Mouse (Mus musculus): ENCODE results near the gene Grhl3. TPM values are rescaled to one million over a fixed set of nuclear protein-coding genes. Genes with fewer than 3 reads are reported as not detected.

Gene Grhl3
- polyA plus RNA-seq, 1 experiment from 2014 or later = 6.7 TPM

DNA sequence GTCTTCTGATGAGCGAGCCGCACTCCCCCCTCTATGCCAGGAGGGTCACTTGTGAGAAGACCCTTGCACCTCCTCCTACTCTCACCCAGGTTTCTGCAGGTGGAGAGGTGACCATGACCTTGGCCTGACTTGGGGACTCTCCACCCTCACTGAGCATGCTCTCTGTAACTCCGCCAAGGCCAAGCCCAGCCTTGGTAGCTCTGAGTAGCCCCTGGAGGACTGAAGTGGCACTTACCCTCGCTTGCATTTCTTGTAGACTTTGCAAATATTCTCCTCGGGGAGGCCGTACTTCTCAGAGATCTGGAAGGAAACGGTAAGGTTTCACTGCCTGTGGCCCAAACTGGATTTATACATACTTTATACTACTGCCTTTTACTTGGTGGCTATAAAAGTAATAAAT, 27.4 kb downstream of the Grhl3 start:
- Histone ChIP-seq H3K4me1 (peaks cover 29% of the 10 kb centered on the region), H3K4me2 (replicated peaks) (no peak overlapping the region), H3K9me3 (no peaks in the 10 kb centered on the region), H3K27ac (replicated peaks) (no peak overlapping the region), H3K4me3 (no peak overlapping the region), H3K36me3 (no peaks in the 10 kb centered on the region), H3K9ac (replicated peaks) (no peak overlapping the region), H3K27me3 (peaks cover 44% of the 10 kb centered on the region)
- 88% methylated on average over 7 of the region's 7 CpGs for WGBS
- no peak for ATAC-seq (ENCODE audit: low FRiP score, low read depth)

DNA sequence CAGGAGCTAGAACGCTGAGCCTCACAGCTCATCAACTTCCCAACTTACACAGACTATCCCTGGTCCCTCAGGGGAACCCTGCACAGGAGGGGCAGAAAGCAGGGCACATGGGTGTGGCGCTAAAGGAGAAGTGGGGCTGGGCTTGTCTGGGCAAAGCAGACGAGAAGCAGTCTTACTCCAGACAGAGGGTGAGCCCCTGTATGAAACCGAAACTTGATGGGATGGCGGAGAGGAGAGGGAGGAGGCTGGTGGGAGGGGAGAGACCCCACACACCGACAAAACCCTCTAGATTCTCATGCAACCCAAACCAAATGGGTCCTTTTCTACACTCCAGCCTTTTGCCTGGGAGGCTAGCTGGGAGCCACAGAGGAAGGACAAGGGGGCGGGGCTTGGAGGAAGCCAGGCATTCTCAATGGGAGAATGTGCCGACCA, 28.3 kb downstream of the Grhl3 start:
- no peak overlapping the region for H3K4me3 ChIP-seq
- no peaks in the 10 kb centered on the region for H3K36me3 ChIP-seq
- 29% methylated on average over 8 of the region's 8 CpGs for WGBS
- H3K4me2 ChIP-seq (replicated peaks) = no peak overlapping the region; the same call in 1 of the 2 replicates
- peaks cover 39% of the 10 kb centered on the region for H3K27me3 ChIP-seq
- H3K27ac ChIP-seq (replicated peaks) = no peak overlapping the region
- no peak overlapping the region for H3K9ac ChIP-seq (replicated peaks)
- H3K9me3 ChIP-seq = no peaks in the 10 kb centered on the region
- H3K4me1 ChIP-seq = peaks cover 29% of the 10 kb centered on the region
- no peak for ATAC-seq (ENCODE audit: low FRiP score, low read depth)

DNA sequence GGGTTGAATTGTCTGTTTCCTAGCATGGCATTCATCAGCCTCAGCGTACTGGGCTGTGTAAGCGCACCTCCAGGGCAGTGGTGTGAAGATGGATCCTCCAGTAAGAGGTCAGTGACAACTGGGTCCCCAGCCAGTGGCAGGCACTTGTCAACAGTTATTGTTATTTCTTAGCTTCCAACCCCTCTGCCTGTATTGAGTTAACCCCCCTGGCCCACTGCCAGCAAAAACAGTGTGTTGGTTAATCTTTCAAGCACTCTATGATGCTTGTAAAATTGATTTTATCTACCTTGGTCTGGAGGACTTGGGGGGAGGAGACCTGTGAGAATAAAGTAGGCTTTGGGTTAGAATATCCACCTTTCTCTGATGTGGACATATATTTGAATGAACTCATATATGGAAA, 29.1 kb downstream of the Grhl3 start:
- no peak overlapping the region for H3K27ac ChIP-seq (replicated peaks)
- H3K4me2 ChIP-seq (replicated peaks) = no peak overlapping the region
- no peak for ATAC-seq (ENCODE audit: low FRiP score, low read depth)
- no peaks in the 10 kb centered on the region for H3K9me3 ChIP-seq
- H3K27me3 ChIP-seq = peaks cover 31% of the 10 kb centered on the region
- peaks cover 28% of the 10 kb centered on the region for H3K4me1 ChIP-seq
- WGBS = 87% methylated on average over 2 of the region's 2 CpGs
- H3K9ac ChIP-seq (replicated peaks) = no peak overlapping the region
- H3K4me3 ChIP-seq = no peak overlapping the region
- no peaks in the 10 kb centered on the region for H3K36me3 ChIP-seq

DNA sequence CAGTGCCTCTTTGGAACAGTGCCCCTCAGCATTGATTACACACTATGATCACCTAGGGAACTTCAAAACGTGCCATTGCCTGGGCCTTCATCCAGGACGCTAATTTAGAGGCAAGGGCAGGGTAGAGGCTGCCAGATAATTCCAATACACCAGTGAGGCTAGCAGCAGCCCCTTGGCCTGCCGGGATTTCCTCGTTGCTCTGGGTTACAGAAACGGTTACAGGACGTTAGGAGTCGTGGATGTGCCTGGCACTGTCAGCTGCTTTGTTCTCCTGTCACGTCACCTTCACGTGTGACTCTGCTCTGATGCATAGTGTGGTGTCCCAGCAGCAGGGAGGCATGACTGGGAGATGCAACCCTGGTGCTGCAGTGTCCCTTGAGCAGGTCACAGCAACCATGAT, 33.4 kb downstream of the Grhl3 start:
- Histone ChIP-seq H3K36me3 (no peaks in the 10 kb centered on the region), H3K27ac (replicated peaks) (no peak overlapping the region), H3K4me3 (no peak overlapping the region), H3K27me3 (peaks cover 19% of the 10 kb centered on the region), H3K4me1 (peaks cover 3% of the 10 kb centered on the region), H3K9ac (replicated peaks) (no peak overlapping the region), H3K9me3 (no peaks in the 10 kb centered on the region), H3K4me2 (replicated peaks) (no peak overlapping the region)
- whole genome bisulfite sequencing = 64% methylated on average over 9 of the region's 9 CpGs
- ATAC-seq (ENCODE audit: low FRiP score, low read depth) = no peak

DNA sequence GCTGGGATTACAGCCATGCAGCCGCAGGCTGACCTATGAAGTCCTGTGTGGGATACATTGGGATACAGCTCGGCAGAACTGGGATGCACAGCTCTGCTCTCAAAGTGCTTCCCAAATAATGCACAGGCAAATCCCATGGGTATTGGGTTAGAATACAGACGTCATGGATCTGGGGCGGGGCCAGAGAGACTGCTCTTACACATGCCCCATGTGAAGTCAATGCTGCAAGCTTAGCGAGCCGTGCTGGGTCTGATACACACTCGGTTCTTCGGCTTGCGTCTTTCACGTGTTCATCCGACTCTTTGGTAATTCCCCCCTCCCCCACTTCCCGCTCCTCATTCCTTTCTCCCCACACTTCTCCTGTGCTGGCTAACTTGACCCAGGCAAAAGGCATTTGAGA, 34.4 kb downstream of the Grhl3 start:
- no peak for ATAC-seq (ENCODE audit: low FRiP score, low read depth)
- no peak overlapping the region for H3K4me3 ChIP-seq
- H3K27me3 ChIP-seq = peaks cover 16% of the 10 kb centered on the region
- 79% methylated on average over 12 of the region's 12 CpGs for WGBS
- H3K9me3 ChIP-seq = no peaks in the 10 kb centered on the region
- no peak overlapping the region for H3K27ac ChIP-seq (replicated peaks)
- H3K4me2 ChIP-seq (replicated peaks) = no peak overlapping the region
- H3K9ac ChIP-seq (replicated peaks) = no peak overlapping the region
- H3K36me3 ChIP-seq = no peaks in the 10 kb centered on the region
- no peaks in the 10 kb centered on the region for H3K4me1 ChIP-seq

DNA sequence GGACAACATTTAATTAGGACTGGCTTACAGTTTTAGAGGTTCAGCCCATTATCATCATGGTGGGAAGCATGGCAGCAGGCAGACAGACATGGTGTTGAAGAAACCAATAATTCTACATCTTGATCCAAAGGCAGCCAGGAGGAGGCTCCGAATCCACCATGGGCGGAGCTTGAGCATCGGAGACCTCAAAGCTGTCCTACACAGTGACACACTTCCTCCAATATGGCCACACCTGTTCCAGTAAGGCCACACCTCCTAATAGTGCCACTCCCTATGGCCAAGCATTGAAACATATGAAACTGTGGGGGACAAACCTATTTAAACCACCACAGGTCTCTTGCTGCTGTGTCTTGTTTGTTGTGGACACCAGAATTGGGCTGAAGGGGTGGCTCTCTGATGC, 38.4 kb downstream of the Grhl3 start:
- Histone ChIP-seq H3K27ac (replicated peaks) (no peak overlapping the region), H3K27me3 (no peaks in the 10 kb centered on the region), H3K9ac (replicated peaks) (no peak overlapping the region), H3K4me1 (no peaks in the 10 kb centered on the region), H3K4me3 (no peak overlapping the region), H3K36me3 (no peaks in the 10 kb centered on the region), H3K4me2 (replicated peaks) (no peak overlapping the region), H3K9me3 (peaks cover 10% of the 10 kb centered on the region)
- 94% methylated on average over 3 of the region's 3 CpGs for WGBS
- no peak for ATAC-seq (ENCODE audit: low FRiP score, low read depth)

DNA sequence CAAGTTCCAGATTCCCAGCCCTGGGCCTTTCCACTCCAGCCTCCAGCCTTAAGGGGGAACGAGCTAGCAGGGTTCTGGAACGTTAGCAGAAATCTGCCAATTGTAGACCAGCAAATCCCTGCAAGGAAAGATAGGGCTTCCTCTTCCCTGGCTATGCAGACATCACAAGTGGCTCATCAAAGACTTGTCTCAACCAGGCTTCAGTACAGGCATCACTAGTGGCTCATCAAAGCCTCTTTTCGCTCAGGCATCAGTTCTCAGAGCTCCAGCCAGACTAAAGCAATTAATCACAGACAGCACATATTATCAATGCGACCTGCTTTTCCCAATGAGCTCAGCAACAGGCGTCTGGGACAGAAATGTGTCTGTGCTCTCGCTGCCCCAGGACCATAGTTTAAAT, 40.4 kb downstream of the Grhl3 start:
- no peak overlapping the region for H3K4me2 ChIP-seq (replicated peaks)
- 75% methylated on average over 6 of the region's 6 CpGs for whole genome bisulfite sequencing
- no peak overlapping the region for H3K27ac ChIP-seq (replicated peaks)
- no peak for ATAC-seq (ENCODE audit: low FRiP score, low read depth)
- H3K27me3 ChIP-seq = peaks cover 16% of the 10 kb centered on the region
- no peak overlapping the region for H3K4me3 ChIP-seq
- peaks cover 10% of the 10 kb centered on the region for H3K9me3 ChIP-seq
- H3K4me1 ChIP-seq = 0 out of 2 replicates have a peak, but pooled peaks cover under 1% of the 10 kb centered on the region
- H3K9ac ChIP-seq (replicated peaks) = no peak overlapping the region
- no peaks in the 10 kb centered on the region for H3K36me3 ChIP-seq

DNA sequence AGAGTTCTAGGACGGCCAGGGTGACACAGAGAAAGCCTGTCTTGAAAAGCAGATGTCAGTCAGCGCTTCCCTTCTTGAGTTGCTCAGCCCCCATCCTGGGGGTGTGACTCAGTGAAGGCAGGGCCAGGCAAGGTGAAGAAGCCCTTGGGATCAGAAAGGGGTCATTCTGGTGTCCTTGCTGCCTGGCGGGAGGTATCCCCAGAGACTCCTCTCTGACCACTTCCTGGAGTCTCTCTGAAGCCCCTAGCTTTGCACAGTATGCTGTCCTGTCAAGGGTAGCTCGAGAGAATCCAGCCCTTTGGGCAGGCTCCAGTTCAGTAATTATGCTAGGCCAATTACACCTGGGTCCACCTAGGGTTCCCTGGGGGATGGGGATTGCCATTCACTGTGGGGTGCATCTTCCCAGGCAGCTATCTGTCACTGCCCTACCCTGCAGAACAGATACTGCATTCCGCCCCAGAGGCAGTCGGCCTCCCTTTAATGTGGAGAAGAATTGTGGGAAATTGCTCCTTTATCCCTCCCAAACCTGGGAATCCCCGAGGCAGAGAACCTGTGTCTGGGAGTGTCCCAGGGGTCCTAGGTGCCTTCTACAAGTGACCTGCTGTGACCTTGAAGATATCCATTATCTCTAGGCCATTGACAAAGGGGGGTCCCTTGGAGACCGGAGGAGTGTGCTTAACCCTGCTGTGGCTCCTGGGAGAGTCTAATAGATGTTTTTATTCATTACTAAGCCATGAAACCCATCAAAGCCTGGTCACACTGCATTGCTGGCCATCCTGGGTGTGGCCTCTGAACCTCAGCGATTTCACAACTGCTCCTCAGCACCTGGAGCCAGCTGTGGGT, 41.4 kb downstream of the Grhl3 start:
- ATAC-seq (ENCODE audit: low FRiP score, low read depth) = no peak
- WGBS = 55% methylated on average over 9 of the region's 9 CpGs
- H3K4me2 ChIP-seq (replicated peaks) = no peak overlapping the region
- H3K27ac ChIP-seq (replicated peaks) = no peak overlapping the region
- peaks cover 10% of the 10 kb centered on the region for H3K9me3 ChIP-seq
- peaks cover 7% of the 10 kb centered on the region for H3K4me1 ChIP-seq
- no peak overlapping the region for H3K4me3 ChIP-seq
- no peaks in the 10 kb centered on the region for H3K36me3 ChIP-seq
- no peak overlapping the region for H3K9ac ChIP-seq (replicated peaks)
- H3K27me3 ChIP-seq = peaks cover 20% of the 10 kb centered on the region

DNA sequence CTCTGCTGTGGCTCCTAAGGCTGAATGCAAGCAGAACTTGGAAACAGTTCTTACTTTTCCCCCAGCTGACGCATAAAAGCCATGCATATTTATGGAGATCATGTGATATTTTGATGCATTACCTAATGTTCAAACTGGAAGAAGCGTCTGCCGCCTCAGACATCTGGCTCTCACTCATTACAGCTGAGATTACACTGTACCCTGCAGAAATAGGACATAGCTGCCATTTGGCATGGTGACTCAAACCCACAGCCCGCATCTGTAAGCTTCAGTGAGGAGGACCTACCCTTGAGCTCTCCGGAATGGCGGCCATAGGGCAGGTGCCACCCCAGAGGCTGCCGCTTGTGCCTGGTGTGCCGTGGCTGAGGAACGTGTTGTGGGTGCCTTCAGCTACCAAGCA, 42.2 kb downstream of the Grhl3 start:
- 91% methylated on average over 9 of the region's 9 CpGs for WGBS
- H3K27ac ChIP-seq (replicated peaks) = no peak overlapping the region
- peaks cover 20% of the 10 kb centered on the region for H3K27me3 ChIP-seq
- H3K4me1 ChIP-seq = peaks cover 15% of the 10 kb centered on the region
- no peak overlapping the region for H3K9ac ChIP-seq (replicated peaks)
- H3K9me3 ChIP-seq = peaks cover 10% of the 10 kb centered on the region
- no peaks in the 10 kb centered on the region for H3K36me3 ChIP-seq
- H3K4me2 ChIP-seq (replicated peaks) = no peak overlapping the region
- ATAC-seq (ENCODE audit: low FRiP score, low read depth) = no peak
- H3K4me3 ChIP-seq = no peak overlapping the region

DNA sequence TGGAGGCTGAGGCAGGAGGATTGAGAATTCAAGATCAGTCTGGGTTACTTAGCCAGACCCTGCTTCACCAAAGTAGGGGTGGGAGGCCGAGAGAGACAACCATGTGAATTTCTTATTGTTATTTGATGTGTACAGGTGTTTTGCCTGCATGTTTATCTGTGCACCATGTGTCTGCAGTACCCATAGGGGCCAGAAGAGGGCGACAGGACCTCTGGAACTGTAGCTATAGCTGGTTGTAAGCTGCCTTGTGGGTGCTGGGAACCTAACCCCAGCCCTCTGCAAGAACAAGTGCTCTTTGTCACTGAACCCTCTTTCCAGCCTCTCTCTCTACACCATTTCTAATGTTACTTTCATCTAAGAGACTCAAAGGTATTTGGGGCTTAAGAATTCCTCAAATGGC, 43.2 kb downstream of the Grhl3 start:
- Histone ChIP-seq H3K9ac (replicated peaks) (no peak overlapping the region), H3K27me3 (peaks cover 29% of the 10 kb centered on the region), H3K4me3 (no peak overlapping the region), H3K4me2 (replicated peaks) (no peak overlapping the region), H3K4me1 (peaks cover 24% of the 10 kb centered on the region), H3K36me3 (no peaks in the 10 kb centered on the region), H3K9me3 (peaks cover 10% of the 10 kb centered on the region), H3K27ac (replicated peaks) (no peak overlapping the region)
- no peak for ATAC-seq (ENCODE audit: low FRiP score, low read depth)
- WGBS = 60% methylated on average over 2 of the region's 2 CpGs

DNA sequence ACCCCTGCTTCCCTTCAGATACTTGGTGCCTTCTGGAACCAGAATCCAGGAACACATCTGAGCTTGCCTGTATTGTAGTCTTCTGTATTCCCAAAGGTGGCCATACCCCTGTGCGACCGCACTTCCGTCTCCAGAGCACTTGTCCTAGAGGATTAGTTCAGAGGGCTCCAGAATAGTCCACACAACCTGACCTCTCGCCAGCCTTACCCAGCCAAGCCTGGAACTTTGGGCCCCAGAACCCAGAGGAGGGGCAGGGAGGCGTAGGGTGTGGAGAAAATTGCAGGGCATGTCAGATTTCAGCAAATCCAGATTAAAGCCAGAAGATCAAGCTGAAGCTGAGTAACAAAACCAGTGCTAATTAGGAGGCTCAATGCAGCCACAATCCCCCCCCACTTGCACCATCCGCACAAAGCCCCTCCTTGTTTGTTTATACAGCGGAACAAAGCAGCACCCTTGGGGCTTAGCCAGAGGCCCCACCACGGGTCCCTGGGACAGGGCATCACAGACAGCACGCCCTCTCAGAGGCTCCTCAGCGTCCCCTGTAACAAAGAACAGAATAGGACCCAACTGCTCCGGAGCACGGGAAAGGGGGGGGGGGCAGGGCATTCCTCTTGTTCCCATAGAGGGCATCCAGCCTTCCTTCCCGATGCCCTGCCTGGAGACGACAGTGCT, 47.3 kb downstream of the Grhl3 start:
- H3K4me3 ChIP-seq = no peak overlapping the region
- peaks cover 10% of the 10 kb centered on the region for H3K9me3 ChIP-seq
- peak overlapping the region; percentile 60 for H3K27ac ChIP-seq (replicated peaks)
- H3K36me3 ChIP-seq = no peaks in the 10 kb centered on the region
- WGBS = 6% methylated on average over 14 of the region's 14 CpGs
- peaks cover 52% of the 10 kb centered on the region for H3K27me3 ChIP-seq
- no peak overlapping the region for H3K9ac ChIP-seq (replicated peaks)
- H3K4me2 ChIP-seq (replicated peaks) = peak overlapping the region; percentile 29
- H3K4me1 ChIP-seq = peaks cover 44% of the 10 kb centered on the region
- ATAC-seq (ENCODE audit: low FRiP score, low read depth) = peak; percentile 83

DNA sequence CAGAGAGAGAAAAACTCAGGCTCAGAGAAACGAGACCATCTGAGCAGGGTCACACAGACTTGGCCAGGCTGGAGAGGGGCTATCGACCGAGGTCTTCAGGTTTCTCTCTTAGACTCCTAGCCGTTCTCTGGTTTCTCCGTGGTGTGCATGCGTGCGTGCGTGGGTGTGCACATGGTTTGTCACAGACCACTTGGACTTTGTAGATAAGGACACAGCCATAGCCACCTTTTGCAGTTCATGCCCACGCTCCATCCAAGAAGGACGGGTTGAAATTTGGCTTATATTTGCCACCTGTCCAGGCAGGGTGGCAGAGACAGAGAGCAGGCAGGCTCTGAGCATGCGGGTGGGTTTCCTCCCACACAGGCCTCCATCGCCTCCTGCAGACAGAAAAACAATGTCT, 48.4 kb downstream of the Grhl3 start:
- Histone ChIP-seq H3K9ac (replicated peaks) (no peak overlapping the region), H3K4me1 (peaks cover 44% of the 10 kb centered on the region), H3K9me3 (peaks cover under 1% of the 10 kb centered on the region; the same call in 1 of the 2 replicates), H3K36me3 (no peaks in the 10 kb centered on the region), H3K4me2 (replicated peaks) (0 out of 2 replicates have a peak overlapping the region, but pooled peaks have one; percentile 29), H3K27me3 (peaks cover 62% of the 10 kb centered on the region), H3K27ac (replicated peaks) (peak overlapping the region; percentile 76), H3K4me3 (no peak overlapping the region)
- no peak for ATAC-seq (ENCODE audit: low FRiP score, low read depth)
- WGBS = 59% methylated on average over 12 of the region's 12 CpGs

All from midbrain, embryonic 12.5 days (tissue).